Mouse (Mus musculus): Measurements from ENCODE around the gene Smok3c. TPM values are rescaled to one million over a fixed set of nuclear protein-coding genes. Genes with fewer than 3 reads are reported as not detected.
"Not testable (repeated sequence)": the region's sequence is repeated elsewhere in the genome, so short reads cannot be mapped to it uniquely, and the experiment has no call there.

Smok3c gene
- not detected in 2 replicates for polyA plus RNA-seq (2015; fragmentation: Nextera tagmentation; extraction: Ambion mirVana)

GRCm38 (mm10) chr5:138052894-138053293 is at the start of gene Smok3c:
Gene Smok3c (plus strand): TSS chr5:138053194.
- H3K4me2 ChIP-seq (ENCODE audit: low read length); H3K27ac ChIP-seq (ENCODE audit: low read length); H3K27me3 ChIP-seq (replicated peaks; ENCODE audit: control insufficient read depth, insufficient read depth, low read length); H3K4me1 ChIP-seq (replicated peaks; ENCODE audit: control insufficient read depth, insufficient read depth, low read length); H3K9me3 ChIP-seq (ENCODE audit: control insufficient read depth, low read length); H3K4me3 ChIP-seq (replicated peaks; ENCODE audit: low read length); H3K36me3 ChIP-seq (ENCODE audit: control insufficient read depth, insufficient read depth); H3K9ac ChIP-seq (replicated peaks; ENCODE audit: low read depth, low read length); ATAC-seq: not testable (repeated sequence)
- no CpG with 5 or more reads among the region's 5 CpGs for WGBS

GRCm38 (mm10) chr5:138009437-138009836 is 43.6 kb upstream of the Smok3c start:
- no peak for ATAC-seq
- Histone ChIP-seq H3K4me1 (replicated peaks; ENCODE audit: control insufficient read depth, insufficient read depth, low read length) (no peaks in the 10 kb centered on the region), H3K27me3 (replicated peaks; ENCODE audit: control insufficient read depth, insufficient read depth, low read length) (no peaks in the 10 kb centered on the region), H3K36me3 (ENCODE audit: control insufficient read depth, insufficient read depth) (no peaks in the 10 kb centered on the region), H3K9me3 (ENCODE audit: control insufficient read depth, low read length) (no peaks in the 10 kb centered on the region), H3K27ac (ENCODE audit: low read length) (no peak overlapping the region), H3K9ac (replicated peaks; ENCODE audit: low read depth, low read length) (no peak overlapping the region), H3K4me3 (replicated peaks; ENCODE audit: low read length) (no peak overlapping the region), H3K4me2 (ENCODE audit: low read length) (no peak overlapping the region)
- 89% methylated on average over 5 of the region's 5 CpGs for WGBS

- no peaks in the 10 kb centered on the region for H3K9me3 ChIP-seq (ENCODE audit: control insufficient read depth, low read length)
- ATAC-seq, result no peak
- no peaks in the 10 kb centered on the region for H3K27me3 ChIP-seq (replicated peaks; ENCODE audit: control insufficient read depth, insufficient read depth, low read length)
- no peaks in the 10 kb centered on the region for H3K4me1 ChIP-seq (replicated peaks; ENCODE audit: control insufficient read depth, insufficient read depth, low read length)
- H3K27ac ChIP-seq (ENCODE audit: low read length), result no peak overlapping the region
- no peaks in the 10 kb centered on the region for H3K36me3 ChIP-seq (ENCODE audit: control insufficient read depth, insufficient read depth)
- H3K4me2 ChIP-seq (ENCODE audit: low read length), result no peak overlapping the region
- H3K9ac ChIP-seq (replicated peaks; ENCODE audit: low read depth, low read length), result no peak overlapping the region
- WGBS, result 94% methylated on average over 5 of the region's 5 CpGs
- H3K4me3 ChIP-seq (replicated peaks; ENCODE audit: low read length), result no peak overlapping the region
Observed at GRCm38 (mm10) chr5:138012382-138012781, 40.6 kb upstream of the Smok3c start.

- no peak for ATAC-seq
Observed at GRCm38 (mm10) chr5:138016530-138016929, 36.5 kb upstream of the Smok3c start.

GRCm38 (mm10) chr5:138016997-138017396 is 36.0 kb upstream of the Smok3c start:
- H3K4me1 ChIP-seq (replicated peaks; ENCODE audit: control insufficient read depth, insufficient read depth, low read length), result no peaks in the 10 kb centered on the region
- ATAC-seq, result no peak
- no peaks in the 10 kb centered on the region for H3K27me3 ChIP-seq (replicated peaks; ENCODE audit: control insufficient read depth, insufficient read depth, low read length)
- H3K9ac ChIP-seq (replicated peaks; ENCODE audit: low read depth, low read length), result no peak overlapping the region
- no peaks in the 10 kb centered on the region for H3K36me3 ChIP-seq (ENCODE audit: control insufficient read depth, insufficient read depth)
- no peak overlapping the region for H3K4me2 ChIP-seq (ENCODE audit: low read length)
- H3K4me3 ChIP-seq (replicated peaks; ENCODE audit: low read length), result no peak overlapping the region
- H3K27ac ChIP-seq (ENCODE audit: low read length), result no peak overlapping the region
- no peaks in the 10 kb centered on the region for H3K9me3 ChIP-seq (ENCODE audit: control insufficient read depth, low read length)

More at GRCm38 (mm10) chr5:138016530-138016929, 36.5 kb upstream of the Smok3c start:
- Histone ChIP-seq H3K9ac (replicated peaks; ENCODE audit: low read depth, low read length) (no peak overlapping the region), H3K9me3 (ENCODE audit: control insufficient read depth, low read length) (no peaks in the 10 kb centered on the region), H3K4me3 (replicated peaks; ENCODE audit: low read length) (no peak overlapping the region), H3K4me2 (ENCODE audit: low read length) (no peak overlapping the region), H3K27me3 (replicated peaks; ENCODE audit: control insufficient read depth, insufficient read depth, low read length) (no peaks in the 10 kb centered on the region), H3K27ac (ENCODE audit: low read length) (no peak overlapping the region), H3K4me1 (replicated peaks; ENCODE audit: control insufficient read depth, insufficient read depth, low read length) (no peaks in the 10 kb centered on the region), H3K36me3 (ENCODE audit: control insufficient read depth, insufficient read depth) (no peaks in the 10 kb centered on the region)
- WGBS, result 96% methylated on average over 2 of the region's 2 CpGs

GRCm38 (mm10) chr5:138019577-138019976 is 33.4 kb upstream of the Smok3c start:
- H3K4me1 ChIP-seq (replicated peaks; ENCODE audit: control insufficient read depth, insufficient read depth, low read length); H3K9ac ChIP-seq (replicated peaks; ENCODE audit: low read depth, low read length): not testable (repeated sequence)

GRCm38 (mm10) chr5:138020961-138021479 is 32.0 kb upstream of the Smok3c start, which contains the start of the genes Smok3a and Smok3b:
Gene Smok3a (plus strand): TSS chr5:138021261.
Gene Smok3b (plus strand): TSS chr5:138021429.
- H3K4me2 ChIP-seq (ENCODE audit: low read length); H3K27me3 ChIP-seq (replicated peaks; ENCODE audit: control insufficient read depth, insufficient read depth, low read length); H3K27ac ChIP-seq (ENCODE audit: low read length); H3K36me3 ChIP-seq (ENCODE audit: control insufficient read depth, insufficient read depth); H3K9ac ChIP-seq (replicated peaks; ENCODE audit: low read depth, low read length); H3K4me1 ChIP-seq (replicated peaks; ENCODE audit: control insufficient read depth, insufficient read depth, low read length); H3K9me3 ChIP-seq (ENCODE audit: control insufficient read depth, low read length); ATAC-seq; H3K4me3 ChIP-seq (replicated peaks; ENCODE audit: low read length): not testable (repeated sequence)
- 94% methylated on average over 3 of the region's 7 CpGs for WGBS

More at GRCm38 (mm10) chr5:138019577-138019976, 33.4 kb upstream of the Smok3c start:
- WGBS, result 91% methylated on average over 3 of the region's 4 CpGs
- not testable (repeated sequence) for H3K4me3 ChIP-seq (replicated peaks; ENCODE audit: low read length); H3K27ac ChIP-seq (ENCODE audit: low read length); H3K27me3 ChIP-seq (replicated peaks; ENCODE audit: control insufficient read depth, insufficient read depth, low read length); H3K9me3 ChIP-seq (ENCODE audit: control insufficient read depth, low read length); H3K4me2 ChIP-seq (ENCODE audit: low read length); ATAC-seq; H3K36me3 ChIP-seq (ENCODE audit: control insufficient read depth, insufficient read depth)

GRCm38 (mm10) chr5:138073803-138074202 is 20.8 kb downstream of the Smok3c start:
- no peak overlapping the region for H3K27ac ChIP-seq (ENCODE audit: low read length)
- ATAC-seq, result no peak
- no peak overlapping the region for H3K4me2 ChIP-seq (ENCODE audit: low read length)
- no peaks in the 10 kb centered on the region for H3K36me3 ChIP-seq (ENCODE audit: control insufficient read depth, insufficient read depth)
- no peaks in the 10 kb centered on the region for H3K27me3 ChIP-seq (replicated peaks; ENCODE audit: control insufficient read depth, insufficient read depth, low read length)
- 90% methylated on average over 4 of the region's 4 CpGs for WGBS
- H3K9me3 ChIP-seq (ENCODE audit: control insufficient read depth, low read length), result no peaks in the 10 kb centered on the region
- H3K4me1 ChIP-seq (replicated peaks; ENCODE audit: control insufficient read depth, insufficient read depth, low read length), result no peaks in the 10 kb centered on the region
- H3K9ac ChIP-seq (replicated peaks; ENCODE audit: low read depth, low read length), result no peak overlapping the region
- no peak overlapping the region for H3K4me3 ChIP-seq (replicated peaks; ENCODE audit: low read length)

GRCm38 (mm10) chr5:138075684-138076083 is 22.7 kb downstream of the Smok3c start:
- Histone ChIP-seq H3K9ac (replicated peaks; ENCODE audit: low read depth, low read length) (no peak overlapping the region), H3K9me3 (ENCODE audit: control insufficient read depth, low read length) (no peaks in the 10 kb centered on the region), H3K4me3 (replicated peaks; ENCODE audit: low read length) (no peak overlapping the region), H3K36me3 (ENCODE audit: control insufficient read depth, insufficient read depth) (no peaks in the 10 kb centered on the region), H3K4me2 (ENCODE audit: low read length) (no peak overlapping the region), H3K27me3 (replicated peaks; ENCODE audit: control insufficient read depth, insufficient read depth, low read length) (no peaks in the 10 kb centered on the region), H3K4me1 (replicated peaks; ENCODE audit: control insufficient read depth, insufficient read depth, low read length) (no peaks in the 10 kb centered on the region), H3K27ac (ENCODE audit: low read length) (no peak overlapping the region)
- no peak for ATAC-seq
- 78% methylated on average over 3 of the region's 3 CpGs for WGBS

- no peak overlapping the region for H3K4me2 ChIP-seq (ENCODE audit: low read length)
- no peaks in the 10 kb centered on the region for H3K36me3 ChIP-seq (ENCODE audit: control insufficient read depth, insufficient read depth)
- H3K27me3 ChIP-seq (replicated peaks; ENCODE audit: control insufficient read depth, insufficient read depth, low read length), result no peaks in the 10 kb centered on the region
- no peak for ATAC-seq
- no peak overlapping the region for H3K9ac ChIP-seq (replicated peaks; ENCODE audit: low read depth, low read length)
- no peaks in the 10 kb centered on the region for H3K4me1 ChIP-seq (replicated peaks; ENCODE audit: control insufficient read depth, insufficient read depth, low read length)
- H3K4me3 ChIP-seq (replicated peaks; ENCODE audit: low read length), result no peak overlapping the region
- no peak overlapping the region for H3K27ac ChIP-seq (ENCODE audit: low read length)
- WGBS, result 62% methylated on average over 2 of the region's 2 CpGs
- no peaks in the 10 kb centered on the region for H3K9me3 ChIP-seq (ENCODE audit: control insufficient read depth, low read length)
Observed at GRCm38 (mm10) chr5:138076148-138076547, 23.2 kb downstream of the Smok3c start.

Data from forebrain, embryonic 16.5 days (tissue).